Mouse (Mus musculus): ENCODE data around the gene Zfp28. TPM values are rescaled to one million over a fixed set of nuclear protein-coding genes. Genes with fewer than 3 reads are reported as not detected.
"Not testable (repeated sequence)": the region's sequence is repeated elsewhere in the genome, so short reads cannot be mapped to it uniquely, and the experiment has no call there.

The Zfp28 gene
- polyA plus RNA-seq, 1 experiment from 2014 or later = 9.4 TPM

GRCm38 (mm10) chr7:6367185-6367584, 15.9 kb upstream of the Zfp28 start:
- no peaks in the 10 kb centered on the region for H3K4me1 ChIP-seq
- no peak overlapping the region for H3K27ac ChIP-seq
- H3K4me3 ChIP-seq = no peak overlapping the region
- no peaks in the 10 kb centered on the region for H3K27me3 ChIP-seq
- WGBS = 89% methylated on average over 5 of the region's 5 CpGs
- no peak for ATAC-seq (ENCODE audit: borderline replicate concordance, extremely low read depth, low FRiP score, low TSS enrichment)
- H3K4me2 ChIP-seq = no peak overlapping the region
- no peaks in the 10 kb centered on the region for H3K36me3 ChIP-seq
- H3K9me3 ChIP-seq = no peaks in the 10 kb centered on the region
- no peak overlapping the region for H3K9ac ChIP-seq

DNA sequence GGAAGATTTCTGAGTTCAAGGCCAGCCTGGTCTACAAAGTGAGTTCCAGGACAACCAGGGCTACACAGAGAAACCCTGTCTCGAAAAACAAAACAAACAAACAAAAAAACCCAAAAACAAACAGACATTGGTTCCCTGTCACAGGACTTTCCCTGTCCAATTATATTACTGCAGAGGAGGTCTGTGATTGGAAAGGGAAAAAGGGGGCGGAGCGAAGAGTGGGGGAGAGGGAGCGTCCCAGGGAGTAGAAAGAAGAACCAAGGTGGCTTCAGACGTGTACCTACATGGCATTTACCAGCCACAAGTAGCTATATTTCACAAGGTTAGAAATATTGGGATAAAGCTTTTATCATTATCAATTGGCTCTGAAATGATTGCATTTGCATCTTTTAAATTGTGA, 14.9 kb upstream of the Zfp28 start:
- not testable (repeated sequence) for H3K27ac ChIP-seq; H3K9me3 ChIP-seq; H3K27me3 ChIP-seq; H3K9ac ChIP-seq; ATAC-seq (ENCODE audit: borderline replicate concordance, extremely low read depth, low FRiP score, low TSS enrichment); H3K4me3 ChIP-seq; H3K4me2 ChIP-seq; H3K4me1 ChIP-seq; H3K36me3 ChIP-seq
- 75% methylated on average over 5 of the region's 5 CpGs for WGBS

- H3K27me3 ChIP-seq = no peaks in the 10 kb centered on the region
- H3K4me2 ChIP-seq = no peak overlapping the region
- H3K36me3 ChIP-seq = no peaks in the 10 kb centered on the region
- H3K4me1 ChIP-seq = no peaks in the 10 kb centered on the region
- no peak overlapping the region for H3K4me3 ChIP-seq
- no peak overlapping the region for H3K27ac ChIP-seq
- 88% methylated on average over 3 of the region's 3 CpGs for WGBS
- H3K9ac ChIP-seq = no peak overlapping the region
- H3K9me3 ChIP-seq = no peaks in the 10 kb centered on the region
- no peak; the same call in 1 of the 2 replicates for ATAC-seq (ENCODE audit: borderline replicate concordance, extremely low read depth, low FRiP score, low TSS enrichment)
Measured at GRCm38 (mm10) chr7:6369460-6369859, 13.6 kb upstream of the Zfp28 start.

DNA sequence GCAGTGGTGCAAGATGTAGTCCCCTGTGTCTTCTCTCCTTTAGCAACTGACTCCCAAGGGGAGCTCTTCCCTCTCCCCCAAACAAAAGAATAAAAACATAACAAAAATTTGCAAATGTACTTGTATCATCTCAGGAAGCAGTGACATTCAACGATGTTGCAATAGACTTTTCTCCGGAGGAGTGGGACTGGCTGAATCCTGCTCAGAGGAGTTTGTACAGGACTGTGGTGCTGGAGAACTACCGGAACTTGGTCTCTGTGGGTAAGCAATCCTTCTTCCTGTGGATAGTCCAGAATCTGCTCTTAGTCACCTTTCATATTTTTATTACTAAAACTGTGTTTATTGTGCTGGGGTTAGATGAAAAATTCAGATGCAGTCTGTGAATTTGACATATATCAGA, 10.1 kb upstream of the Zfp28 start:
- no peak overlapping the region for H3K4me2 ChIP-seq
- H3K4me3 ChIP-seq = no peak overlapping the region
- H3K27ac ChIP-seq = no peak overlapping the region
- 0 out of 2 replicates have a peak, but pooled peaks cover 4% of the 10 kb centered on the region for H3K36me3 ChIP-seq
- no peak for ATAC-seq (ENCODE audit: borderline replicate concordance, extremely low read depth, low FRiP score, low TSS enrichment)
- H3K9ac ChIP-seq = no peak overlapping the region
- no peaks in the 10 kb centered on the region for H3K27me3 ChIP-seq
- H3K9me3 ChIP-seq = no peaks in the 10 kb centered on the region
- WGBS = 83% methylated on average over 3 of the region's 3 CpGs
- H3K4me1 ChIP-seq = no peaks in the 10 kb centered on the region

DNA sequence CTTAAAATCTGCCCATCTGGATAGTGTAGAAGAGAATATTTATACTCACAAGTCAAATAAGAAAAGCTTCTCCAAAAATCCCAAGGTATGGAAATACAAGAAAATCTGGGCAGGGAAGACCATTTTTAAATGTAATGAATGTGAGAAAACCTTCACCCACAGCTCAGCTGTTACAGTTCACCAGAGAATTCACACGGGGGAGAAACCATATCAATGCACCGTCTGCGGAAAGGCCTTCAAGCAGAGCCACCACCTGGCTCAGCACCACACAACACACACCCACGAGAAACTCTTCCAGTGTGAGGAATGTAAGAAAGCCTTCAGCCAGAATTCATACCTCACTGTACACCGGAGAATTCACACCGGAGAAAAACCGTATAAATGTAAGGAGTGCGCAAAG, 4.7 kb upstream of the Zfp28 start:
- Histone ChIP-seq H3K27me3 (no peaks in the 10 kb centered on the region), H3K27ac (no peak overlapping the region), H3K9ac (no peak overlapping the region), H3K36me3 (0 out of 2 replicates have a peak, but pooled peaks cover 4% of the 10 kb centered on the region), H3K9me3 (no peaks in the 10 kb centered on the region), H3K4me1 (peaks cover 7% of the 10 kb centered on the region; the same call in 1 of the 2 replicates), H3K4me2 (no peak overlapping the region), H3K4me3 (no peak overlapping the region)
- 81% methylated on average over 8 of the region's 8 CpGs for WGBS
- ATAC-seq (ENCODE audit: borderline replicate concordance, extremely low read depth, low FRiP score, low TSS enrichment) = no peak

- no peaks in the 10 kb centered on the region for H3K27me3 ChIP-seq
- H3K36me3 ChIP-seq = no peaks in the 10 kb centered on the region
- no peak overlapping the region for H3K4me2 ChIP-seq
- H3K27ac ChIP-seq = no peak overlapping the region
- peaks cover 14% of the 10 kb centered on the region for H3K4me1 ChIP-seq
- H3K9ac ChIP-seq = no peak overlapping the region
- H3K9me3 ChIP-seq = no peaks in the 10 kb centered on the region
- ATAC-seq (ENCODE audit: borderline replicate concordance, extremely low read depth, low FRiP score, low TSS enrichment) = no peak
- no peak overlapping the region for H3K4me3 ChIP-seq
- WGBS = 81% methylated on average over 2 of the region's 2 CpGs
Measured at GRCm38 (mm10) chr7:6381431-6381830, 1.7 kb upstream of the Zfp28 start.

DNA sequence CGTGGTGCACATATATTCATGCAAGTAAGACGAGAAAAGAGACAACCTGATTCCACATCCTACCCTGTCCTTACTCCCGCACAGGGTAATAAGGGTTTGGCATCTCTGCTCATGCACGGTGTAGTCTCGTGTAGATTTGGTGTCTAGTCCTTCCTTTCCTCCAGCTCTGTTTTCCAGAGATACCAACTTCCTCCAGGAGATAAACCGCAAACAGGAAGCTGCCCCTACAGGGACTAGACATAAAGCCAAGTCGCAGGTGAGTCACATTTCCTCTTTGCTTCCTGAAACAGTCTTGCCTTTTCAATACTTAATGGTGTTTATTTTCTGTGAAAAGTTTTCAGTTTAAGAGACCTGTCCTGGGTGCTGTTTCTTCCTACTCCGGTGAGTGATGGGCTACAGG, 916 bp downstream of the Zfp28 start:
- Histone ChIP-seq H3K4me2 (peak overlapping the region; percentile 81), H3K36me3 (no peaks in the 10 kb centered on the region), H3K4me3 (peak overlapping the region; percentile 62), H3K4me1 (peaks cover 14% of the 10 kb centered on the region), H3K9me3 (no peaks in the 10 kb centered on the region), H3K9ac (peak overlapping the region; percentile 64), H3K27me3 (no peaks in the 10 kb centered on the region), H3K27ac (no peak overlapping the region)
- ATAC-seq (ENCODE audit: borderline replicate concordance, extremely low read depth, low FRiP score, low TSS enrichment) = no peak
- 57% methylated on average over 8 of the region's 8 CpGs for WGBS

- WGBS = 87% methylated on average over 8 of the region's 8 CpGs
- Histone ChIP-seq H3K27me3 (no peaks in the 10 kb centered on the region), H3K9me3 (no peaks in the 10 kb centered on the region), H3K4me2 (no peak overlapping the region), H3K27ac (no peak overlapping the region), H3K36me3 (peaks cover 18% of the 10 kb centered on the region; the same call in 1 of the 2 replicates), H3K9ac (no peak overlapping the region), H3K4me1 (peaks cover 13% of the 10 kb centered on the region), H3K4me3 (no peak overlapping the region)
- ATAC-seq (ENCODE audit: borderline replicate concordance, extremely low read depth, low FRiP score, low TSS enrichment) = no peak
Measured at GRCm38 (mm10) chr7:6386995-6387394, 3.9 kb downstream of the Zfp28 start.

DNA sequence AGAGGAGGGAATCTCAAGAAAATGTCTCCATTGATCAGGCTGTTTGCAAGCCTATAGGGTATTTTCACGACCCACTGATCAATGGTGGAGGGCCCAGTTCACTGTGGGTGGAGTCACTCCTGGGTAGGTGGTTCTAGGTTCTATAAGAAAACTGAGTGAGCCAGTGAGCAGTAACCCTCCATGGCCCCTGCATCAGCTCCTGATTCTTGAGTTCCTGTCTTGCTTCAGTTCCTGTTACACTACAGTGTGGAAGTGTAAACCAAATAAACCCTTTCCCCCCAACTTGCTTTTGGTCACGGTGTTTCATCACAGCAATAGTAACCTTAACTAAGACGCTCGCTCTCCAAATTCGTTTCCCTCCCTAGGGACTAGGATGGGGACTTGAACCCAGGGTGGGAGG, 5.9 kb downstream of the Zfp28 start:
- 82% methylated on average over 5 of the region's 5 CpGs for WGBS
- Histone ChIP-seq H3K36me3 (peaks cover 34% of the 10 kb centered on the region), H3K4me1 (peaks cover 3% of the 10 kb centered on the region; the same call in 1 of the 2 replicates)

GRCm38 (mm10) chr7:6389449-6389848, 6.4 kb downstream of the Zfp28 start:
- H3K4me3 ChIP-seq = no peak overlapping the region
- H3K4me1 ChIP-seq = no peaks in the 10 kb centered on the region
- 75% methylated on average over 5 of the region's 5 CpGs for WGBS
- peaks cover 38% of the 10 kb centered on the region for H3K36me3 ChIP-seq
- no peak overlapping the region for H3K4me2 ChIP-seq
- ATAC-seq (ENCODE audit: borderline replicate concordance, extremely low read depth, low FRiP score, low TSS enrichment) = no peak
- H3K9me3 ChIP-seq = no peaks in the 10 kb centered on the region
- H3K27ac ChIP-seq = no peak overlapping the region
- H3K27me3 ChIP-seq = no peaks in the 10 kb centered on the region
- H3K9ac ChIP-seq = no peak overlapping the region

More for the DNA sequence above, 5.9 kb downstream of the Zfp28 start:
- no peak overlapping the region for H3K9ac ChIP-seq
- no peak overlapping the region for H3K4me3 ChIP-seq
- H3K4me2 ChIP-seq = no peak overlapping the region
- no peaks in the 10 kb centered on the region for H3K9me3 ChIP-seq
- no peaks in the 10 kb centered on the region for H3K27me3 ChIP-seq
- no peak overlapping the region for H3K27ac ChIP-seq
- no peak for ATAC-seq (ENCODE audit: borderline replicate concordance, extremely low read depth, low FRiP score, low TSS enrichment)

GRCm38 (mm10) chr7:6397996-6398975, 15.2 kb downstream of the Zfp28 start, which contains the start of gene Smim17:
Gene Smim17 (plus strand): TSS chr7:6398715.
- peaks cover 6% of the 10 kb centered on the region; the same call in 1 of the 2 replicates for H3K4me1 ChIP-seq
- H3K4me3 ChIP-seq = peak within 1 kb of the TSS; percentile 47
- WGBS = 27% methylated on average over 25 of the region's 25 CpGs
- no peaks in the 10 kb centered on the region for H3K9me3 ChIP-seq
- peak within 1 kb of the TSS; percentile 68 for H3K4me2 ChIP-seq
- no peak within 1 kb of the TSS for H3K27ac ChIP-seq
- H3K27me3 ChIP-seq = no peaks in the 10 kb centered on the region
- peak; percentile 89 for ATAC-seq (ENCODE audit: borderline replicate concordance, extremely low read depth, low FRiP score, low TSS enrichment)
- peak within 1 kb of the TSS; percentile 29 for H3K9ac ChIP-seq
- H3K36me3 ChIP-seq = peaks cover 21% of the 10 kb centered on the region

GRCm38 (mm10) chr7:6410043-6410442, 26.9 kb downstream of the Zfp28 start, which contains the start of gene Gm20715:
Gene Gm20715 (plus strand): TSS chr7:6410277.
- ATAC-seq (ENCODE audit: borderline replicate concordance, extremely low read depth, low FRiP score, low TSS enrichment) = peak; percentile 95
- under 1% methylated on average over 17 of the region's 17 CpGs for WGBS
- Histone ChIP-seq H3K4me2 (no peak within 1 kb of the TSS), H3K9ac (no peak within 1 kb of the TSS), H3K4me3 (no peak within 1 kb of the TSS), H3K27me3 (no peaks in the 10 kb centered on the region), H3K9me3 (no peaks in the 10 kb centered on the region), H3K36me3 (no peaks in the 10 kb centered on the region), H3K4me1 (no peaks in the 10 kb centered on the region), H3K27ac (no peak within 1 kb of the TSS)

Measured in lung, embryonic 15.5 days (tissue).